Mouse (Mus musculus) thymus, adult 18-20 months (tissue): ENCODE results near the gene Cnst.
"Not testable (repeated sequence)": the region's sequence is repeated elsewhere in the genome, so short reads cannot be mapped to it uniquely, and the experiment has no call there.

Experiments used
- DNase-seq, 2 experiments: peaks; one replicate each; pipeline ENCODE4 v3.0.0; 2022; ENCODE audit warnings: mixed read lengths in 2 of 2

Gene Cnst

DNA sequence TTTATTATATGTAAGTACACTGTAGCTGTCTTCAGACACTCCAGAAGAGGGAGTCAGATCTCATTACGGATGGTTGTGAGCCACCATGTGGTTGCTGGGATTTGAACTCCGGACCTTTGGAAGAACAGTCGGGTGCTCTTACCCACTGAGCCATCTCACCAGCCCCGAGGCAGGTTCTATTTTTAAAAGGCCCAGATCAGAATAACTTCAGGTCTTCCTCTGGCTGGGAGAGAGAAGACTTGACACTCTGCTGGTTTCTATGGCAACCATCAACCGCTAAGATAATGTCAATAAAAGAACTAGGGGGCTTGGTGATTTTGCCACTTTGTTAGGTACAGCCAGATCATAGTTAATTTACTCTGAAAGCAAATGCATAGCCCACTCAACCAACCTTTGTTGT is 102.5 kb downstream of the Cnst start:
- DNase-seq = not testable (repeated sequence)

DNA sequence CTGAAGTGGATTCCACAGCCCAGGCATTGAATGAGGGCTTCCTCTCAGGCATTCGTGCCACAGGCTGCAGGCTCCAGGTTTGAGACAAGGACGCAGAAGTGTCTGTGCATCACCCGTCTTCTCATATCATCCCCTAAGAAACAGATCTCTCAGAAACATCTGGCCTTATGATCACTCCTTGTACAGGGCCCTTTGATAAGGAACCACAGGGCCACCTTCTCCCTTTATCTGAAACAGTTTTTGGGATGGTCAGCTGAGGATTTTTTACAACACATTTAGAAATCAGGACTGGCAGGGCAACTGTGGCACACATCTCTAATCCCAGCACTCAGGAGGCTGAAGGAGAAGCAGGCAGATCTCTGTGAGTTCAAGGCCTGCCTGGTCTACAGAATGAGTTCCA is 103.2 kb downstream of the Cnst start:
- DNase-seq = no peak

DNA sequence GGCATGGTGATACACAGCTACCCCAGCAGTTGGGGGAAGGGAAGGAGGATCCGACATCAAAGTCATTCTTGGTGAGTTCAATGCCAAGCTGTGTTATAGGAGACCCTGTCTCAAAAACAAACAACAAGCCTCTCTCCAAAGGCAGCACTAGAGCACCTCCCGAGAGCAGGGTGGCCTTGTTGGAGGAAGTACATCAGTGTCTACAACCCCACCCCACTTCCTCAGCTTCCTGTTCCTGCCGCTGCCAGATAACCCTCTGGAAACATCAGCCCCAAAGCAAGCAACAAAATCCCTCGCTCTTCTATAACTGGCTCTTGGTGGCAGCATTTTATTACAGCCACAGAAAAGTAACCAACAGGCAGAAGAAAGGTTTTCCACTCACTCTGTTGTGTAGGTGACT is 104.1 kb downstream of the Cnst start:
- DNase-seq = no peak

DNA sequence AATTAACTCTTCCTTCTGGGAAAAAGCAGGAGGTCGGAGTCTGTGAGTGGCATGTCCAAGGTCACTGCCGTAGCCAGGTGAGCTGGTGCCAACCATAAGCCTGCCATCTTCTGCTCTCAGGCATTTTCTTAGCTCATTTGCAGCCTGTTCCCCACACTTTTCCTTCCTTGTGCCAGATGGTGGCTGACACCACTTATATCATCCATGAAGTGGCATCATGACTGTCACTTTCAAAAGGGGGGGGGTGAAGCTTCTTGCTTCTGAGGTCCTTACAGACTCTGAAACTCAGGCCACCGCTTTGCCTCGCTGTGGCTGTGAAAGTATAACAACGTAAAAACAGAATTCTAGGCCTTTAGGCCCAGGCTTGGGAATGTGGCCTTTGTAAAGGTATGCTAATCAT is 105.1 kb downstream of the Cnst start:
- no peak for DNase-seq

DNA sequence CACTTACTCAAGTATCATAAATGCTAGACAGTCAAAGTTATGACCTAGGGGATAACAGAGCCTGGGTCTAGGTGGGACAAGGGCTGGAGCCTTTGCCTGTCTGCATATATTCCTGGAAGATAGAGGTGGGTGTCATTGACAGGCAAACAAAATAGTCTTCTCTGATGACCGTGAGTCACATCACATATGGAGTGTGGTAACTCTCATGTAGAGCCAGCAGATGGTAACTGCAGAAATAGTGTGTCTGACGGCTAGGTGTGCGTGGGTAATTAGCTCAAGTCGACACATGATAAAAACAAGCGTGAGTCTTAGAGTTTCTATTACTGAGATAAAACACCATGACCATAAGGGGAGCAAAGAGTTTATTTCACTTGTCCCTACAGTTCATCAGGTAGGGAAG is 116.9 kb downstream of the Cnst start:
- DNase-seq = no peak

DNA sequence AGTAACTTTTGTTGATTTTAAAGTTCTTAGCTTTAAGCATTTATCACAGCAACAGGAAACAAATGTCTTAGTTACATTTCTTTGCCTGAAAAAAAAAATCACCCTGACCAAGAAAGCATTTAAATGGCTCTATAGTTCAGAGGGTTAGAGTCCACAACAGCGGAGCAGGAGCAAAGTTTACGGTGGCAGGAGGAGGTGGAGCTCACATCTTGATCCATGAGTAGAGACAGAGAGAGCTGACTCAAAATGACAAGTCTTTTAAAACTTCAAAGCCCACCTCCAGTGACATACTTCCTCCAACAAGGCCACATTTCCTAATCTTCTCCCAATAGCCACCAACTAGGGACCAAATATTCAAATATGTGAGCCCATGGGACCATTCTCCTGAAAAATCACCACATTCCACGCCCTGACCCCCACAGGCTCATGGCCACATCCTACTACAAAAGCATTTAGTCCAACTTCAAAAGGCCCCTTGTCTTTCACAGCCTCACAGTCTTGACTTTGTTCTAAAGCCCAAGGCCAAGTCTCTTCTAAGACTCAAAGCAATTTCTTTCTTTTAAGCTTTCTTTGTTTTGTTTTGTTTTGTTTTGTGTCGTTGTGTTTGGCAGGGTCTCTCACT is 118.2 kb downstream of the Cnst start:
- DNase-seq = no peak

DNA sequence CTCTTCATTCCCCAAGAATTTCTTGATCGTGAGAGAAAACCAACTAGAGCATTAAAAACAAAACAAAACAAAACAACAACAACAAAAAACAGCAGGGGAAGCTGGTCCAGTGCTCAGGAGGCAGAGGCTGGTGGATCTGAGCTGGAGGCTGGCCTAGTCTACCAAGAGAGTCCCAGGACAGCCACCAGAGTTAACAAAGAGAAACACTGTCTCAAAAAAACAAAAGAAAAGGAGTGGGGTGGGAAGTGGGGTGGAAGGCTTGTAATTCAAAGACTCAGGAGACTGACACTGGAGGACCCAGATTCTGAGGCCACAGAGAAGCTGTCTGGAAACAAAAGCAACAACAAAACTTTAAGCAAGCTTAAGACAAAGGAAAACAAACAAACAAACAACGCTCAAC is 120.8 kb downstream of the Cnst start:
- DNase-seq = no peak

DNA sequence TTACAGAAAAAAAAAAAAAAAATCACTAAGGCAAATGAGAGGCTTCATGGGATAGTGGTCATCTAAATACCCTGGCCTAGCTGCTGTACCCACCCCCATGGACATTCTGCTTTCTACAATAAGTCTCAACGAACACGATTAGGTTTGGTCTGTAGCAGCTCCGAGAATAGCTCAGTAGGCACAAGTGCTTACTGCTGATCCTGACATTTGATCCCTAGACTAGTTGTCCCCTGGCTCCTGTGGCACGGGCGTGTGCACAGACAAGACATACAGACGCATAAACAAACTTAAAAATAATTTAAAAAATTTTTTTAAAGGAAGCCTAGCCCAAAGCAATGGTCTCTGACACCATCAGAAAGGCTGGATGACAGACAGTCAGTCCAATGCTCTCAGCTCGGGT is 121.3 kb downstream of the Cnst start:
- no peak for DNase-seq

DNA sequence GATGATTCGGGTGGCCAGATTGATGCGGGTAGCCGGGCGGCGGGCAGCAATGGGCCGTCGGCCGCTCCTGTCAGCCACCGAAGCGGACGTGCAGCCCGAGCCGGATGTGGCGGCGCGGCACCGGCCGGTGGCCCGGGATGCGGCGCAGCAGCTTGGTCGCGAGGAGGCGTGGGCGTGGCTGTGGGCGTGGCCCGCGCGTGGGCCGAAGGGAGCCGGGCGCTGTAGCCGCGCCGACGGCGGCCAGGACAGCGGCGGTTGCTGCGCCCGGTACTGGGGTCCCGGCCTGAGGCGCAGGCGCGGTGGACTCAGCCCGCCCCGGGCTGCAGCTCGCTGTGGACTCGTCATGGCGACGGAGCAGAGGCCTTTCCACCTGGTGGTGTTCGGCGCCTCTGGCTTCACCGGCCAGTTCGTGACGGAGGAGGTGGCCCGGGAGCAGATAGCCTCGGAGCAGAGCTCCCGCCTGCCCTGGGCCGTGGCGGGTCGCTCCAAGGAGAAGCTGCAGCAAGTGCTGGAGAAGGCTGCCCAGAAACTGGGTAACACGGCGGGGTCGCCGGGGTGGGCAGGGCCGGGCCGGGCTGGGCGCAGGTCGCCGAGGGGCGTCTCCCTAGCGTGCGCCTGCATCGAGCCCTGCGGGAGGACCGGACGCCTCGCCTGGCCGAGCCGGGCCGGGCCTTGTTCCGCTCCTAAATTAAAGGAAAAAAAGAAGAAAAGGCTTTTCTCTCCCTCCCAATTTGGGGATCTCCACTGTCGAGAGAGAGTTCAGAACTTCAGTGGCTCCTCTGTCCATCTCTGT is 122.0 kb downstream of the Cnst start, which contains the start of gene Sccpdh:
Gene Sccpdh (plus strand): TSS at position 198 of the 793 bp plus-strand sequence.
- DNase-seq = peak; percentile 64 to 65

DNA sequence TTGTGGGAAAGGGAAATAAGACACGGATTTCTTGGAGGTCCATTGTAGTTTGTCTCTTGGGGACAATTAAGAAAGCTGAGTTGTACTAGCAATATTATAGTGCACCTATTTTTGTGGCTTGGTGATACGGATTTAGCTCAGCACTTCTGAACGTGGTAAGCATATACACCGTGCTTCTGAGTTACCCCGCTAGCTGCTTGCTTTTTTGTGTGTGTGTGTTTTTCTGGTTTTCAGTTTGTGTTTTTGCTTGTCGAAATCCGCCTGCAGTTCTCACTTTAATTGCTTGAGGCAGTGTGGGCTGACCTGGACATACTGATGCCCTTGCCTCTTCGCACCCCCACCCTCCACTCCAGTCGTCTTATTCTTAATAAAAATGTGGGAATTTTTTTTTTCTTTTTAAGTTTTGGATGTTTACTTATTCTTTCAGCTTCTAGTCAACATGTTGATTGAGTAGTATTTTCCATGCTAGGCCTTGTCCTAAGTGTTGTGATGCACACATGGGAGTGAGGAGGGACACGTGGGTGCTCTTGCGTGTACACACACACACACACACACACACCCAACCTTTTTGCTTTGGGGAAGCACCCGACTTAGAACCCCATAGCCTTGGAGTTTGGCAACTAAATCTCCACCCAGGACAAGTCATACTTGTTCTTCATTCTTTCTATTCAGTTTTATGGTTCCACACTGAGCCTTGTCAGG is 122.8 kb downstream of the Cnst start:
- DNase-seq = no peak

DNA sequence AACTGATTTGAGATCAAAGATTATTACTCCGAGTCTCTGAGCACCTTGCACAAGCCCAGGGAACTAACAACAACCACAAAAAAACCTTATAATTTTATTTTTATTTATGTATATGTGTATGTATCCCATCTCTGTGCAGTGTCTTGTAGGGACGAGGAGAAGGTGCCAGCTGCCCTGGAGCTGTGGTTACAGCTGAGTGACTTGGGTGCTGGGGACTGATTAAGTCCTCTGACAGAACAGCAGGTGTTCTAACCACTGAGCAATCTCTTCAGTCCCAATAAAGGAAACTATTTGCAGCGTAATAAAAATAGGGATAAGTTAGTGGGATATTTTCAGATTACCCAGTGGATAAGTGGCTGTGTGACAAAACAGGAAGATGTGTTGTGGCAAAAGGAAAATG is 128.2 kb downstream of the Cnst start:
- DNase-seq = no peak

DNA sequence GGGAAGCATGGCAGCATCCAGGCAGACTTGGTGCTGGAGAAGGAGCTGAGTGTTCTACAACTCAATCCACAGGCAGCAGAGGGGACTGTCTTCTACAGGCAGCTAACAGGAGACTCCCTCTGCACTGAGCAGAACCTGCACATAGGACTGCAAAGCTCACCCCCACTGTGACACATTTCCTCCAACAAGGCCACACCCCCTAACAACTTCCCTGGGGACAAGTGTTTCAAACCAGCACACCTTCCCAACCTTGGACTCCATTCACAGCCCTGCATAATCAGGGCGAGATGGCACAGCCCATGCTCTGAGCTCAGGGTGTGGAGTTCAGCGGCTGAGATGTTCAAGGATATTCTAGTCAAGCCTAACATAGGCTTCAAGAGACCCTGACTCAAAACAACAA is 130.9 kb downstream of the Cnst start:
- DNase-seq = no peak
